Mouse (Mus musculus): Measurements from ENCODE around the gene Lipt2. TPM values are rescaled to one million over a fixed set of nuclear protein-coding genes. Genes with fewer than 3 reads are reported as not detected.

Lipt2 gene
- total RNA-seq, 2 experiments from 2014 or later, result 4.0 to 4.1 TPM

GRCm38 (mm10) chr7:100168654-100169053 is 9.6 kb downstream of the Lipt2 start:
- no peak for DNase-seq (ENCODE audit: low spot score in 2 of 2)

DNA sequence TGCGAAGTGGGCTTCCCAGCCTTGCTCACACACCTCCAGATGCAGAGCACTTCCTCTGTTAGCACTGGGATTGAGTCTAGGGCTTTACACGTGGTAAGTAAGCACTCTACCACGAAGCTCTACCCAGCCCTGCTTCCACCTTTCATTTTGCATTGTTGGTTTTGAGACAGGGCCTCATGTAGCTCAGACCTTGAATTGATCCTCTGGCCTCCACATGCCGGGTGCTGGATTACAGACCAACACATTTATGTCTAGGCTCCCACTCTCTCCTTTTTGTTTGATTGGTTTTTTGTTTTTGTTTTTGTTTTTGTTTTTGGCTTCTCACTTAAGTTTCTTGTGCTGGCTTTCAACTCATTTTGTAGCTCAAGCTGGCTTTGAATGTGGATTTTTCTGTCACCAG is 11.7 kb downstream of the Lipt2 start:
- no peak for DNase-seq (ENCODE audit: low spot score in 2 of 2)

DNA sequence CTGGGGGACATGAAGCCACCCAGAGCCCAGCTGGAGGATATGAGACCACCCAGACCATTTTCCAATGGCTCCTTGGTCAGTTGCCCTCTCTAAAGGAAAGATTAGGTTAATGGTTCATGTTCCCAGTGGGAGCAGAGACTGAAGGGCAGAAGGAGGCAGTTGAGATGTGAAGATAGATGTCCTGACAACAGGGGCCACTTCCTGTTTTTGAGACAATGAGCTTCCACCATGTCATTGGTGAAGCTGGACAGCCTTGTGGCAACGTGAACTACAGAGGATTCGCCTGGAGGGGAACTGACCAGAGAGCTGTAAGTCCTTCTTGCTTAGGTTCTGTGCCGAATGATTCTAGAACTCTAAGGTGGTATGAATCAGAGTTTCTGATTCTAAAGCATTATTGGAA is 17.2 kb downstream of the Lipt2 start, which contains the start of gene Kcne3:
TSS of gene Kcne3 (plus strand) at position 234 of the 400 bp plus-strand sequence.
- DNase-seq (ENCODE audit: low spot score in 2 of 2), result no peak

- peak; percentile 37 to 40 for DNase-seq (ENCODE audit: low spot score in 2 of 2)
Observed at GRCm38 (mm10) chr7:100178016-100178890, 19.2 kb downstream of the Lipt2 start.

DNA sequence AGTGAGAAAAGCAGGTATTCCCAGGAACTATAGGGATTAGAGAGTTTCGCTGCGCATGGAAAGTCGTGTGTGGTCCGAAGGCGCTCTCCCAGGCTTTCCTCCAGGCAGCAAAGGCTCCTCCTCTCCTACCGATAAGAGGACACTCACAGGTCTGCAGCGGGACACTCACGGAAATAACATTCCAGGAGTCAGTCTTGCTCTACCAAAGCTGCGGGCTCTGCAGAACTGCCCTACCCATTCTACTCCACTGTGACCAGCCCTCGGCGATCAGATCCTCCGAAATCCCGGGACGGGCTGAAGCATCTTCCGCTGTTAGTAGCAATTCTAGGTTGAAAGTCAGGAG is 19.8 kb downstream of the Lipt2 start:
- DNase-seq (ENCODE audit: low spot score in 2 of 2), result no peak

GRCm38 (mm10) chr7:100179394-100179793 is 20.3 kb downstream of the Lipt2 start:
- DNase-seq (ENCODE audit: low spot score in 2 of 2), result no peak

DNA sequence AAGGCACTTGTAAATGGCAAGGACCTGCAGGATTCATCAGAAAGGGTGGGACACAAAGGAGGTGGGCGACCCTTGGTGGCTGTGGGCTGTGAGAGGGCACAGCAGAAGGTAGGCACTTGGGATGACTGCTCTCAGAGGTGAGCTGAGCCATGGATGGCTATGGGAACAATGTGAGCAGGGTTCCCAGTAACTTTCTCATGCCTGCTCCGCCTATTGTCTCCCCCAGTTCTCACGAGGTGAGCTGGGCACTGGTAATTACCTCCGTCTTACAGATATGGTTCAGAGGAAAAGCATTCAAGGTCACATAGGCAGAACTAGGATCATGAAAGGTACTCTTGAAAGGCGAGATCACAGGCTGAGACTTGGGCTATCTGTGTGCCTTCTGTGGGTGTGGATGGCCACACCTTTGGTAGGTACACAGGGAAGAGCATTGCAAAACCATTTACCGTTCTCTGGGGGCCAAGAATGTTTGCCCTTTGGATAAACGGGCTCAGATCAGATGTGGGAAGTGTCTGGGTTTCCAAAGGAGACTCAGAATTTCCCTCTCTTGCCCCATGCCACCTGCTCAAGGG is 20.8 kb downstream of the Lipt2 start:
- DNase-seq (ENCODE audit: low spot score in 2 of 2), result no peak

GRCm38 (mm10) chr7:100181176-100181575 is 22.1 kb downstream of the Lipt2 start:
- no peak for DNase-seq (ENCODE audit: low spot score in 2 of 2)

GRCm38 (mm10) chr7:100181614-100182013 is 22.5 kb downstream of the Lipt2 start:
- DNase-seq (ENCODE audit: low spot score in 2 of 2), result no peak

GRCm38 (mm10) chr7:100182388-100182787 is 23.3 kb downstream of the Lipt2 start:
- no peak for DNase-seq (ENCODE audit: low spot score in 2 of 2)

DNA sequence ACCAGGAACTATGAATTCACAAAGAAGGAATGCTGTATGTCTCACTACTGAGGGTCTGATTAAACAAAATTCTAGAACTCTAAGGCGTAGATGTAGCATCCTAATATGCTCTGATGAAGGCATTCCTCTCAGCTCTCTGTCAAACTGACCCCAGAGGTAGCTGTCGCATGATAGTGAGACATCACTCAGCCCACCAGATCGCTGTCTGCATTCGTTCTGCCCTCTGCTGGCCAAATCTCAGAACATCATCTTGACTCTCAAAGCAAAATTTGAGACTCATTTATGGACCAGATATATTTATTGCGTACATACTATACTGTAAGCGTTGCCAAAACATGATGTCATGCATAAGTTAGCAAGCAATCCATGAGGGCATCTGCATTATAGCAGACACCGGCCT is 28.5 kb downstream of the Lipt2 start:
- DNase-seq (ENCODE audit: low spot score in 2 of 2), result peak; percentile 13 to 55

GRCm38 (mm10) chr7:100190167-100190566 is 31.1 kb downstream of the Lipt2 start:
- no peak for DNase-seq (ENCODE audit: low spot score in 2 of 2)

GRCm38 (mm10) chr7:100190778-100191177 is 31.7 kb downstream of the Lipt2 start:
- peak; percentile 34 to 78 for DNase-seq (ENCODE audit: low spot score in 2 of 2)

DNA sequence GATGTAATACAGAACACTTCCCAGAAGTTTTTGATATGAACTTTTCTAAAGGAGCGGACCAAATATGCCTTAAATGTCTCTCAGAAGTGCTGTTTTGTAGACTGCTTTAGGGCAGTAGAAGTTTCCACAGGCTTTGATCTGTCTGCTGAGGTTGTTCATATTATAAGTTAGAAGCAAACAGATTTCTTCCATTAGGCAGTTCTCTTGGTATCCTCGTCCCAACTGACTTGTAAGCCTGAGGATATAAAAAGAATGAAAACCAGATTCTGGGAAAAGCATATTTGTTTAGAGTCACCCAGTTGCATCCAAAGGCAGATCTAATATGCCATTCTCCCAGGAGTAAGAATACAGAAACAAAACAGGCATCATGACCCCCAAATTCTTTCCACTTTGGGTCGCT is 42.1 kb downstream of the Lipt2 start:
- DNase-seq (ENCODE audit: low spot score in 2 of 2), result no peak

DNA sequence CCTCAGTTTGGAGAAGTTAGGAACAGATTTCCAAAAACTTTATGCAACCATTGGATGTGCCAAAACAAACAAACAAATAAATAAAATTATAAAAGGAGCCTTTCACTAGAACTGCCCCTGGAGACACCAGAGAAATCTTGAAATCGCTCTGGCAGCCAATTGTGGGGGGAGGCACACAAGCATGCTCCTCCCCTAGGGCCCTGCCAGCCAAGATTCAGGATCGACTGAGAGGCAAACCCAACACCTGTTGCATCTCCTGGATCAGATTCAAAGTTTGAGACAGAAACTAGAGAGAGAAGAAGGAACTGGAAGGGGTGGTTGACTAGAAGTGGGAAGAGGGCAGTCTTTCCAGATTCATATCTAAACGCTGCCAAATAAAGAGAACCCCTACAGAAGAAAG is 44.5 kb downstream of the Lipt2 start:
- no peak for DNase-seq (ENCODE audit: low spot score in 2 of 2)

GRCm38 (mm10) chr7:100204871-100205270 is 45.8 kb downstream of the Lipt2 start:
- no peak for DNase-seq (ENCODE audit: low spot score in 2 of 2)

GRCm38 (mm10) chr7:100206144-100206543 is 47.1 kb downstream of the Lipt2 start:
- DNase-seq (ENCODE audit: low spot score in 2 of 2), result no peak

DNA sequence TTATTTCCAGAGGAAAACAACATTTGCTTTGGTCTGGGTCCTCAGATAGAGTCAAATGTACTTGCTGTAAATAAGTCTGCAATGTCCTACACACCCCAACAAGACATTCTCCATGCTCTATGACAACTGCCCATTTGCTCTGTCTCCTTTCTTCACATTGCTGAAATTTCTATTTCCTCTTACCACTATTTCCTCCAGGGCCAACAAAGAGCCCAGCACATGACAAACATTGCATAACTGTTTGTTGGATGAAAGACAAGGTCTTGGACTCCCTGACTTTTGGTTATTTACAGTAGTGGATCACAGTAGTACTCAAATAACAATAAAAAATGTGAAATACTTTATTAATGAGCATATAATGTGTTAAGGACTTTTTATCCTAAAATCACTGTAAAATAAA is 48.8 kb downstream of the Lipt2 start:
- DNase-seq (ENCODE audit: low spot score in 2 of 2), result no peak

Other genes starting within 250 kb of the Lipt2 start
- gene Rnf169, start 178.8 kb upstream of the Lipt2 start, total RNA-seq (2021), result 10 to 100 TPM; 26.6 to 28.4 TPM
- not detected for gene Chrdl2, start 153.1 kb upstream of the Lipt2 start, total RNA-seq (2021)
- gene Pold3, start 37.7 kb upstream of the Lipt2 start, total RNA-seq (2021), result 10 to 100 TPM; 33.6 to 37.7 TPM
- under 1 TPM; 0.43 to 0.79 TPM for gene Kcne3, start 17.2 kb downstream of the Lipt2 start, total RNA-seq (2021)
- 100 to 1,000 TPM; 250 to 264 TPM for gene Pgm2l1, start 68.1 kb downstream of the Lipt2 start, total RNA-seq (2021)
- 1 to 10 TPM; 3.0 to 5.9 TPM for gene P4ha3, start 126.2 kb downstream of the Lipt2 start, total RNA-seq (2021)
- 10 to 100 TPM; 23.4 to 24.4 TPM for gene C2cd3, start 213.0 kb downstream of the Lipt2 start, total RNA-seq (2021)
- gene Ppme1, start 213.0 kb downstream of the Lipt2 start, total RNA-seq (2021), result 100 to 1,000 TPM; 145 to 146 TPM